Mouse (Mus musculus) testis, adult 2 months (tissue): Measurements from ENCODE around the gene Ddn.

Experiments used
- CTCF ChIP-seq: fragments of 200-500 bp; IDR thresholded peaks from 2 replicates; pipeline ENCODE4 v1.5.1; 2012; ENCODE audit warnings: low read depth, mild to moderate bottlenecking, inconsistent platforms, low read length, moderate library complexity; ENCODE audit not compliant: control insufficient read depth, insufficient read depth, insufficient replicate concordance
- POLR2A ChIP-seq: fragments of 200-500 bp; IDR thresholded peaks from 2 replicates; pipeline ENCODE4 v1.6.1; 2012; ENCODE audit warnings: low read depth, mild to moderate bottlenecking, inconsistent platforms, low read length, moderate library complexity; ENCODE audit not compliant: control insufficient read depth

DNA sequence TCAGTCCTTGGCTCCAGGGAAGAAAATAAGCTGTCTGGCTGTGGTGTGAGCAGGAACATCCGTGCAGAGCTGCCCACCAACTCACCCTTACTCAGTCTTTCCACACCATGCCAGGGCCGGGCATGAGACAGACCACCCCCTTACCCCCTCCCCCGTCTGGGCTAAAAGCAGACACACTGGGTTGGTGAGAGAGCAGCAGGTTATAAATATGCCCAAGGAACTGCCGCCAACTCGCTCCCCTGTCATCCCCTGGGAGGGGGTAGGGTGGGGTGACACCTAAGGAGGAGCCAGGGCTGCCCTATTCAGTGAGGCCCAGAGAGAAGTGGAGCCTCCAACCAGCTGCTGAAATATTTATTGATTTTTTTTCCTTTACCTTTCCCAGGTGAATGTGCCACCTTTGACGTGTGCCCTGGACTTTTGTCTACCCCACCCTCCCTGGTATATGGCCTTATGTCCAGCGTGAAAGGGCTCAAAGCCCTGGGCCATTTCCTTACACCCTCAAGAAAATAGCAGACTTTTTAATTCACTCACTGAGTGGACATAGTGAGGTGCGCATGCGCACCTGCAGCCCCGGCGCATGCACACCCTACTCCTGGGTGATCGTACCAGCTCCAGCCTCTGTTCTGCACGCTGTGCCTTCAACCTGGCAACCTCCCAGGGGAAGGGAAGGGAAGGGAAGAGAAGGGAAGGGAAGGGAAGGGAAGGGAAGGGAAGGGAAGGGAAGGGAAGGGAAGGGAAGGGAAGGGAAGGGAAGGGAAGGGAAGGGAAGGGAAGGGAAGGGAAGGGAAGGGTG, 12.3 kb downstream of the Ddn start:
- no peak for TF ChIP-seq CTCF
- no peak for TF ChIP-seq POLR2A
